Mouse (Mus musculus) spleen, postnatal 14 days (tissue): ENCODE measurements around the gene Gm9837.
"Not testable (repeated sequence)": the region's sequence is repeated elsewhere in the genome, so short reads cannot be mapped to it uniquely, and the experiment has no call there.

ENCODE experiments used
- DNase-seq, 2 experiments: peaks; one replicate each; pipeline ENCODE4 v3.0.0; 2021 to 2022; ENCODE audit warnings: low spot score in 2 of 2

The Gm9837 gene

DNA sequence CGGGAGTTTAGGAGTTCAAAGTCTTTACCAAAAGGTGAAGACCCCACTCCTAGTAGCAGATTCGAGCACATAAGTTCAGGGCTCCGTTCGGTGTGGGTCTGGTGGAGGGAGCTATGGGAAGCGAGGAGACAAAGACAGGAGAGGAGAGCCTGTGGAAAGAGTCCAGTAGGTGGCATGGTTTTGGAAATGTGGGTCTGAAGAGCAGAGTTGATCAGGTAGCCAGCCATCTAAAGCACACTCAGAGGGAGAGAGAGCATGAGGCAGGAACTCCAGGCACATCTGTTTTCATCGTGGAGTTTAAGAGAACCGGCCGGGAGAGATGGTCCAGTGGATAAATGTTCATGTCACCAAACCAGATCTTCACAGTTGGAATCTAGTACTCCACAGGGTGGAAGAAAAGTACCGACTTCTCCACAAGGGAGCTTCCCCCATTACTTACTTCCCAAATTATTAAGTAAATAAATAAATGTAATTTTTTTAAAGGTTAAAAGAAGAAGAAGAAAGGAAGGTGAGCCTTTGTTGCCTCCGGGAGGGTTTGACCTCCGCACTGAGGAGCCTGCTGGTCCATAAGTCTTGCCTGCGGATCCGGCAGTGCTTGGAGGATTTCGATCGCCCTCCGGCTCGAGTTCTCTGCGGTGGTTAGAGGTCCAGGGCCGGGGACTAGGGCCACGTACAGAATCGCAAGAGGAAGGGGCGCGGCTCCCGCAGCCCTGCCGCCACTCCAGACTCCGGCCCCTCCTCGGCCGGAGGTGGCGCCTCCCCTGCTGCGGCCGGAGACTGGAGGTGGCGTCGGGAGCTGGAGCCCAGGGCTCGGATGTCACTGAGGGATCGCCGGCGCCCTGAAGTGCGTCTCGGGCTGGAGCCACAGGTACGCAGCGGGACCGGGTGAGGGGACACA lies 13.6 kb downstream of the Gm9837 start, which contains the start of the genes Gm10447 and Shroom1:
Gene Gm10447 (minus strand): TSS at position 637 of the 898 bp plus-strand sequence.
Gene Shroom1 (plus strand): TSS at position 732 of the 898 bp plus-strand sequence.
- DNase-seq, result no peak

DNA sequence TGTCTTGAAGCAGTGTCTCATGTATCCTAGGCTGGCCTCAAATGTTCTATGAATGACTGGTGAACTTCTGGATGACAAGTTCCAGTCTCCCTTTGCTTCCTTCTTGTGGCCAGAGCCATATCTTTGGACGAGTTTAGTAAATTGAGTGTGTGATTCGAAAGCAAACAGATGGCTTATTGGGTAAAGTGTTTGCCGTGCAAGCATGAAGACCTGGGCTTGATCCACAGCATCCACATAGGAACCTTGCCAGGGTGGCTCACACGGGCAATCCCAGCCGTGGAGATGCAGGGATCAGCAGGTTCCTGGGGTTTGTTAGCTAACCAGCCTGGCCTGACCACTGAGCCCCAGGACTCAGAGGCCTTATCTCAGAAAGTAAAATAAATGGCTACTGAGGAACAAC lies 17.2 kb downstream of the Gm9837 start:
- no peak for DNase-seq

DNA sequence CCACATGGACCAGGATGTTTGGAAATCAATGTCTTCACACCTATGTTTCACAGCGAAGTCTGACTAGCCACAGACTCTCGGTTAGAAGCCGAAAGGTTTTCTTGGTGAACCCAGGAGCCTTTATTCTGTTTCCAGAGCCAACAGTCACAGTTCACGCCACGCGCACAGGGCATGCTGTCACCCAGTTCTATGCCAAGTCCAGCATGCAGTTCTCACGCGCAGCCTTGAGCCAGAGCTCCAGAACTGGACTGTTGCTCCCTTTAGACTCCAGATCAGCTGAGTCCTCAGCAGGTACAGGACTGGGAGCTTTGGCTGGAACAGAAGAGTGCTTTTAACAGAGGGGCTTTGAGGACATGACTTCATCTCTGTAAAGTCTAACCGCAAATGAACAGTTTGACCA lies 17.9 kb downstream of the Gm9837 start:
- DNase-seq, result no peak

DNA sequence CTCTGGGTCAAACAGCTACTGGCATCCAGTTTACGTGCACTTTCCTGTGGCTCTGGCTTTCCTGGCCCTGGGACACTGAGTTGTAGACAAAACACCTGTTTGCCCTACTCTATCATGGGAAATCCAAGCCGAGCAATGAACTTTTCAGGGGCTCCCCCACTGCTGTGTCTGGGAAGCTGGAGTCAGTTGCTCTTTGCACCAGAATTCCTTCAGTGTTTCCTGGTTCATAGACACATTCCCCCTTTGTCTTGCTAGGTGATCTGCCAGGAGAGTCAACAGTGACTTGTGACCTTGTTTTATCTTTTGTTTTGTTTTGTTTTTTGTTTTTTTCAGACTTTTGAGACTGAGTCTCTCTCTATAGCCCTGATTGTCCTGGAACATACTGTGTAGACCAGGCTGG lies 18.9 kb downstream of the Gm9837 start:
- DNase-seq, result no peak

DNA sequence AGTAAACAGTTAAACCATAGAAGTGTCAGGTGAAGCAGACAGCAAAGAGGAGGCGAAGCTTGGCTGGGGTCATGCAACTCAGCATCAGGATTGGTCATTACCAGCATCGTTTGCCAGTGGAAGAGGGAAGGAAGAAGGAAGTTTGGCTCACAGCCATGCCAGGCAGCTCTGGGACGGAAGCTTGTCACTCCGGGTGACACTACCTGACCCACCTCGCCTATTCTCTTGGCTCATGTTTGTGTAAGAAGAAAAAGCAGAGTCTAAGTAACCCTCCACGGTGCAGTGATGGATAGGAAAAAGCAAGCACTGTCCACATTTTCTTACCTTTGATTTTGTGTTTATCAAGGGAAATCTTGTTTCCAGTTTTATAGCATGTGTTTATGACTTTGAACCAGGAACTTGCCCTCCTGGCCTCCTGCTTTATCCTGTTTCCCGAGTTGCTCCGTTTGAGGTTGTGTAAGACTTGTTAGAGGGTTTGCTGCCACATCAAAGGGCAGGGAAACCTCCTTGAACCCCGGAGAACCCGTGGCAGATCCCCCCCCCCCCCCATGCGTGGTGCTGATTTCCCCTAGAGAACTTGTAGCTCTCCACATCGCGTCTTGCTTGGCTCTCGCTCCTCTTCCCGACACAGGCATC lies 20.1 kb downstream of the Gm9837 start:
- DNase-seq, result no peak

DNA sequence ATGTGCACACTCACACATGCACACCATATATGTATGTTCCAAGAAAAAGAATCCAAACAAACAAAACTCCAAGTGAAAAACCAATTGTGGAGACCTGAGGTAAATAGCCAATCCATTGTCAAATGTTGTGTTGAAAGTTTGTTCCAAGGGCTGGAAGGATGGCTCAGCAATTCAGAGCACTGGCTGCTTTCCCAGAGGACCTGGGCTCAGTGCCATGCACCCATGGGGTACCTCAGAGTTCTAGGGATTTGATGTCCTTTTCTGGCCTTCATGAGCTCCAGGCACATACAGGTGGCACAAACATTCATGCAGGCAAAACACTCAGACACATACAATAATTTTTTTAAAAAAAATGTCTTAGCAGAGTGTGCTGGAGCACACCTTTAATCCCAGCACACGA lies 21.8 kb downstream of the Gm9837 start:
- no peak for DNase-seq

DNA sequence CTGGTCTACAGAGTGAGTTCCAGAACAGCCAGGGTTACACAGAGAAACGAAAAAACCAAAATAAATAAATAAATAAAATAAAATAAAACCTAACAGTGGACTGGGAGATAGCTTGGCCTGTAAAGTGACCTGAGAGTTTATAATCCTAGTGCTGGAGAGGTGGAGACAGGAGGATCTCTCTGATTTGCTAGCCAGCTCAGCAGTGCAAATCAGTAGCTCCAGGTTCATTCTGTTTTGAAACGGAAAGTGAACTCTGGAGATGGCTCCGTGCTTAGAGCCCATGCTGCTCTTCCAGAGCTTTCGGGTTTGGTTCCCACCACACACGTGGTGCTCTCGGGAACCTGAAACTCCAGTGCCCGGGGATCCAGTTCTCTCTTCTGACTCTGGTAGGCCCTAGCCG lies 22.3 kb downstream of the Gm9837 start:
- DNase-seq, result no peak

DNA sequence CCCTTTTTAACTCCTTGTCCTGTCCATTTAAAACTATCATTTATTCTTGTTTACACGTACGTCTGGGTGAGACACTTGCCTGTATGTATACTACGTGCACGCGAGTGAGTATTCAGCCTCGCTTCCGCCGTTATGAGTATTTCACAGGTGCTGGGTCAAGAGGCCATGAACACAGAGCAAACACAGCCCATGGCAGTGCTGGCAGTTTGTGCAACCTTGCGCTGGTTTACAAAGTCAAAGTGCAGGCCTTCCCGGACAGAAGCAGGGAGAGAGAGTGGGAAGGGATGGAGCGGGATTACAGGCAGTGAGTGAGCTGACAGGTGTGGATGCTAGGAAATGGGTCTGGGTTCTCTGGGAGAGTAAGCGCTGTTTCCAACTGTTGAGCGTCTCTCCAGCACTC lies 24.1 kb downstream of the Gm9837 start:
- DNase-seq, result no peak

DNA sequence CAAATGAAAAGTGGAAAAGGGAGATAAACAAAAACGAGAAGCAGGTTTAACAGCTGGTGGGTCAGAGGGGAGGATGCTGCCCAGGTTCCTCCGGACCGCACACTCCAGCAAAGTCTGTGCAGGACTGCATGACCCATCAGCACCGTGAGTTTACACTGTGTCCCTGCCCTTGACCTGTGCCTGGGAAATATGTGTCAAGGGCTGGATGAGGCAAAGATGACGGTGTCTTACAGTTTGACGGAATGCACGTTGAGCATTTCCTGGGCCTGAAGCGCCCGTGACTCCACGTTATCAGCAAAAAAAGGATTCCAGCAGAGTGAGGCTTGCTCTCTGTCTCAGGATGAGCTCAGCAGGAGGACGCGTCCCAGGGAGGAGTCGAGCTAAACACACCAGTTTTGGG lies 24.7 kb downstream of the Gm9837 start:
- DNase-seq, result no peak

DNA sequence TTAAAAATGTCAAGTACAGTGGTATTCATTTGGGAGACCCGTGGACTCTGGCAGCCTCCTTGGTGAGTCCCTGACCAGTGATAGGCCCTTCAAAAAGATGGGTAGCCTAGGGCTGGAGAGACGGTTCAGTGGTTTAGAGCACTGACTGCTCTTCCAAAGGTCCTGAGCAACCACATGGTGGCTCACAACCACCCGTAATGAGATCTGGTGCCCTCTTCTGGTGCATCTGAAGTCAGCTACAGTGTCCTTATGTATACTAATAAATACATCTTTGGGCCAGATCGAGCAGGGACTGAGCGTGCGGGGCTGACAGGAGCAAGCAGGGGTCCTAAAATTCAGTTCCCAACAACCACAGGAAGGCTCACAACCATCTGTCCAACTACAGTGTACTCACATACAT lies 26.4 kb downstream of the Gm9837 start:
- DNase-seq, result peak in 1 of 2 experiments; percentile 29

DNA sequence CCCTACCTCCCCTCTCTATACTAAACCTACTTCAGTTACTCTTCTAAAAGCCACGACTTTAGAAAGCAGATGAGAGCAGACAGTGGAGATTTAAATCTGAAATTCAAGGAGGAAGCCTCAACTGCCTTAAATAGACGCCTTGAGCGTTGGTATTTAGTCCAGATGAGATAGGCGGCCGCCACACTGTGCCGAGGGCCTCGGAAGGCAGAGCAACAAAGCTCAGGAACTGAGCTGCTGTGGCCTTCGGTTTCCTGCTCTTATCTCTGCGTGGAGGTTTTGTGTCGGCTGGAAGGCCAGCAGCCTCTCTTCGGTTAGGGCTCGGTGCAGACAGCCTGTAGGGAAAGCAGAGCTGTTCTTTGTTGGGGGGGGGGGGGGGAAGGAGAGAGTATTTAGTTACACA lies 28.4 kb downstream of the Gm9837 start:
- no peak for DNase-seq

DNA sequence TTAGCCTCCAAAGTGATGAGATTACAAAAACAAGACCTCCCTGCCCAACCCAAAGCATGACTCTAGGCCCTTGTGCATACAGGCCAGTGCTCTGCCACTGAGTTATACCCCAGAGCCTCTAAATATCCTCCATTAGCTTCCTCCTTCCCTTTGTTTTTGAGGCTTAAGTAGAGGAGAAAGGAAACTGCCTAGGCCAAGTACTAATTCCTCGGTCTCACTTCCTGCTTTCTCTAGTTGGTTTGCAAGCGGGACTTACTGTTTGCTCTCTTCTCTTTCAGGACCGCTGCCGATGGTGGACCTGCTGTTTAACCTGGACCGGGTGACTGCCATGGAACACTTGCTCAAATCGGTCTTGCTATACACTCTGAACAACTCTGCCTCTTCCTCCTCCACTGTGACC lies 33.9 kb downstream of the Gm9837 start:
- no peak for DNase-seq

DNA sequence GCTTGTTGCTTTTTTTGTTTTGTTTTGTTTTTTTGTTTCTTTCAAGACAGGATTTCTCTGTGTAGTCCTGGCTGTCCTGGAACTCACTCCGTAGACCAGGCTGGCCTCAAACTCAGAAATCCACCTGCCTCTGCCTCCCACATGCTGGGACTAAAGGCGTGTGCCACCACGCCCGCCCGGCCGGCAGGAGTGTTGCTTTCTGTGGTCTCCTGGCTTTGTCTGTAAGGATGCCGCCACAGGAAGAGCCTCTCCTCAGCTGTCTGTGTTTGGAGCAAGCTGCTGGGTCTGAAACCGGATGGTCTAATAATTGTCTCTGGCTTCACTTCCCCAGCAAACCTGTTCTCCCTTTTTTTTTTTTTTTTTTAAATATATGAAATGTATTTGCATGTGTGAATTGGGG lies 34.8 kb downstream of the Gm9837 start:
- no peak for DNase-seq

DNA sequence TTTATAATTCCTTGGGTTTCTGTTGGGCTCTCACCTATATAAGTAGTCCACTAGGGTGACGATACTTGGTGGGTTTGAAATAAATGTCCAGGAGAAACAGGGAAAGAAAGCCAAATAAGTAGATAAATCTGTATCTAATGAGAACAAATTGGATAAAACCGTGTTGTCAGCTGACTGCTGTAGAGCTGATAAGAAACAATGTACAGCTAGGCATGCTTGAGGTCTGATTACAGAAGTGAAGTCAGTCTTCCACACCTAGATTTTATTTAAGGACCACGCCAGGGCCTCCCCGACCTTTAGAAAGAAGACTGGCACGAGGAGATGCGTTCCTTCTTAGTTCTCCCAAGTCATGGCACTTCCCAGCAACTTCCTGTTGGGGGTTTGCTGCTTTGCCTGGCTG lies 37.2 kb downstream of the Gm9837 start:
- no peak for DNase-seq

DNA sequence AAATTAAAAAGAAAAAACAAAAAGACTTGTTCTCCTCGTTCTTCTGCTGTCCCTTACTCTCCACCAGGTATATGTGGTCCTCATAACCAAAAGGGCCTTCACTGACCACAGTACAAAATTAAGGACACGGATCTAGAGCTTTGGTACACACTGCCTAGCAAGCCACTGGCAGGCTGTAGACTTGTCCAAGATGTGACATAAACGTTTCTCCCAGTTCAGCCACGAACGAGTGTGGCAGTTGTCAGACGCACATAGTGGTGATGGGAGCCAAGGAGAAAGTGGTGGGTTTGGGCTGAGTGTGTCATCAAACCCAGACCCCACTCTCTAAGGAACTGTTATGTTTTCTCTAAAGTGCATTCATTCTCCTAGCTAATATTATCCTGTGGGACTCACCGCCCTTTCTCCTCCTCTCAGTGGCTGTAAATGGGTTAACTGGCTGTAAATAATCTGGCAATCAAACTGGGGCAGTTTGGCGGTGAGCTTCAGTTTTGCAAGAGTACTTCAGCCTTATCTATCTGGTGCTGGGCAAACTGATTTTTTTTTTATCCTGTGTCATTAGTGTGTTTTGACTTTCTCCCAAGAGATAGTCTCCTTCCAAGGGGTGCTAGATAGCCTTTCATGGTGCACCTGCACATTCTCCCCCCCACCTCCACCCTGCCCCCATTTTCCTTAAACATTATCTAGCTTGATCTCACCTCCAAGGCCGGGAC lies 38.8 kb downstream of the Gm9837 start:
- DNase-seq, result no peak

DNA sequence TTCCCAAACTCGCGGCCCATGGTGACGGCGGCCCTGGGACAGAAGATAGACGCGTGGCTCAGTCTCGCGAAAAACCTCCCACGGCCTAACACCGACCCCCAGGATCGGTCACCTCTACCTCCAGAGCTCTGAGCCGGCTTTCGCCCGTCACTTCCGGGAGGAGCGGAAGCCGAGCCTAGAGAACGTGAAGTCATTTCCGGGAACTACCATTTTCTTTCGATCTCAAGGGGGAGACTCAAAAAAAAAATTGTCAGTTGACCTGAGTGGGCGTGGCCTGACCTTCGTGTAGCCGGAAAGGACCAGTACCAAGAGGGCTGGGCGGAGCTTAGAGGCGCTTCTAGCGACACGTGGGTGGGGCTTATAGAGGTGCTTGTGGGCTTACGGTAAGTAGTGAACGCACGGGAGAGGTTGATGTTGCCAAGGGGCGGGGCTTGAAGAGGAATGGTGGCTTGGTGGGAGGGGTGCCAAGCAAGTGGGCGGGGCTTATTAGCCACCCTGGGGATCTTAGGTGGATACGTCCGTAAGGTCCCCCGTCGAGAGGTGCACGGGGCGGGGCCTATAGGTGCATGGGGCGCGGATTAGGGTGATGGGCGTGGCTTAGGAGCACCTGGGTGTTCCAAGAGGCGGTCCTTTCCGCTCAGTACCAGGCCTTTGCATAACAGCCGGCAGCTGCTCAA lies 39.5 kb downstream of the Gm9837 start, which contains the start of the genes Uqcrq and Gdf9:
Gene Uqcrq (minus strand): TSS at position 162 of the 677 bp plus-strand sequence.
Gene Gdf9 (plus strand): TSS at position 354 of the 677 bp plus-strand sequence.
- DNase-seq, result peak; percentile 95 to 97

DNA sequence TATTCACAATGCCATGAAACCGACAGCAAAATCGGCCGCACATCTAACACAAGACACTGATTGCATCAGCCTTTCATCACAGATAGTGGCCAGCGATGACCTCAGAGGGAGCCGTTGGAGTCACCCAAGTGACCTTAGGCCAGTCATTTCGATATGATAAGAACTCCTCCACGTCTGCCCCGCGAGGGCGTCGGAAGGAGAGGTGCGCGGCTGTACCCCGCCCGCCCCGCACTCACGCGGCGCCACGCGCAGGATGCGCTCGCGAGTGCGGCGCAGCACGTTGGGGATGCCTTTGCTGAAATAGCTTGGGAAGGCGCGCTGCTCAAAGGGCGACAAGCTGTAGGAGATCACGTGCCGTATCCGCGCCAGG lies 40.0 kb downstream of the Gm9837 start:
- no peak for DNase-seq

DNA sequence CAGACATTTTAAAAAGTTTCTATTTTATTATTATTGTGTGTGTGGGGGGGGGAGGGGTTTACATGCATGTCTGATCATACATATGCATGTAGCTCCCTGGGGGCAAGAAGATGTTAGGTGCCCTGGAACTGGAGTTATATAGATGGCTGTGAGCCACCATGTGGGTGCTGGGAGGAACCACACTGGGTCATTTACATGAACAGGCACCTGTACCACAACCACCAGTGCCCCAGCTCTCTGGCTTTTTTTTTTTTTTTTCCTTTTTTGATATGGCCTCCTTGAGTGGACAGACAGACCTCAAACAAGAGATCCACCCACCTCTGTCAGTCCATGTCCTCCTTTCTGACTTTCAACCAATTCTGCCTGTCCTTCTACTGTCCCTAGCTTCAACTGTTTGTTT lies 41.1 kb downstream of the Gm9837 start:
- no peak for DNase-seq

DNA sequence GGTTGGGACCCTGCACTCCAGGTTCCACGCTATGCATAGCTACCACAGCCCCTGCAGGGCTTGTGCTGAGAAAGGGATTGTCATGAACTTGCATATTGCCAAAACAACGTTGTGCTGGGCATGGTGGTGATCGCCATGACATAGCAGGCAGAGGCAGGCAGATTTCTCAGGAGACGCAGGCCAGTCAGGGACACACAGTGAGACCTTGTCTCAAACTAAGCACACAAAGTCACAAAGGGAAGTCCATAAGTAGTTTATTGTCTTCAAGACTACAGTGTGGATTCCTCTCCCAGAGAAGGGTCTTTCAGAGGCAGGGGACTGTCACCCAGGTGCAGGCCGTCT lies 41.6 kb downstream of the Gm9837 start:
- DNase-seq, result no peak

DNA sequence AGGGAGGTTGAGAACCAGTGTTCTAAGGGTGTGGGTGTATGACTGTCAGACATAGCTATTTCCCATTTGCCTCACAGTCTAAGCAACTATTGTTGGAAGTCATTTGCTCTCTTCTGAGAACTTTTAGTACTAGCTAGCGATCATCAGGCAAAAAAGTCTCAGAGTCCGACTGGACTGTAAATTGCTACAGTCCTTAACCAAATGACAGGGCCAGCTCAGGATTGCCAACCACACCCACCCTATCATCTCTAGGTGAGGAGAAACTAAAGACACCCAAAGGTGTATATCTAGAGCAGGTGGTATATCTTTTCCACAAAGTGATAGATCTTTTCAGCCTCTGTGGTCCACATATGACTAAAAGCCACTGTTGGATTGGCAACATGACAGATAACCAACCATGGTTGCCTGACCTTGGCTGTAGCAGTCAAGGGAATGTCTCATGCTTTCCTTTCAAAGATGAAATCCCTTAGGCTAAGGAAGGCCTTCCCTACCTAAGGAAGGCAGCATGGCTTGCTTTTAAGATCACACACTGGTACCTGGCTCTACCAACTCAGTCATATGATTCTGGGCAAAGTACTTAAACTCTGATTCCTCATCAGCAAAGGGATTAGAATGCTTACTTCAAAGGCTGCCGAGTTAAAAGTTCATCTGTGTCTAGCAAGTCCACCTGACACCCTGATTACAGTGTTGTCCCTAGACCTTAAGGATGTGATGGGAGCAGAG lies 42.1 kb downstream of the Gm9837 start:
- DNase-seq, result no peak

DNA sequence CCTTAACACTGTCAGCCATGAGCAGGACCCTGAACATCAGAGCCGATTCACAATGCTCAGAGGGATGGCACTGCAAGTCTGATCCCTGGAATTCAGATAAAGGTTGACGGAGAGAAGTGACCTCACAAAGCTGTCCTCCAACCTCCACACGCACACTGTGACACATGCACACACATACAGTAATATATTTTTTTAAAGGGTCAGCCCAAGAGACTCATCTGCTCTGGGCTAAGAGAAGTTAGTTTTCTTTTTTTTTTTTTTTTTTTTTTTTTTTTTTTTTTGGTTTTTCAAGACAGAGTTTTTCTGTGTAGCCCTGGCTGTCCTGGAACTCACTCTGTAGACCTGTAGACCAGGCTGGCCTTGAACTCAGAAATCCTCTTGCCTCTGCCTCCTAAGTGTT lies 43.4 kb downstream of the Gm9837 start:
- DNase-seq, result not testable (repeated sequence)
